Mouse (Mus musculus) stomach, postnatal 0 days (tissue): Measurements from ENCODE around the gene Abca9.

Experiments used
- CTCF ChIP-seq: IDR thresholded peaks from 2 replicates; pipeline ENCODE4 v1.5.1; 2016; ENCODE audit warnings: antibody characterized with exemption, low read depth, mild to moderate bottlenecking, moderate library complexity
- EP300 ChIP-seq: optimal IDR thresholded peaks from 2 replicates; pipeline ENCODE3; 2016; ENCODE audit warnings: antibody characterized with exemption

- no peak for TF ChIP-seq CTCF
- no peak for TF ChIP-seq EP300
Observed at GRCm38 (mm10) chr11:110167459-110168251, at the start of gene Abca9.
